Mouse (Mus musculus) liver, embryonic 16.5 days (tissue): Measurements from ENCODE around the gene AU018091. TPM values are rescaled to one million over a fixed set of nuclear protein-coding genes. Genes with fewer than 3 reads are reported as not detected.

Experiments
- ATAC-seq: fragments of 200-750 bp; cut with Nextera tagmentation; 2 replicates; pipeline ENCODE4 v1.8.0; 2017; ENCODE audit warnings: low read depth, mild to moderate bottlenecking, moderate number of reproducible peaks, moderate library complexity
- H3K27ac ChIP-seq: fragments of 300-500 bp; sonication (generic); 2 replicates; pipeline ENCODE4 v1.5.1; 2014; ENCODE audit warnings: mild to moderate bottlenecking, low read length
- H3K27me3 ChIP-seq: fragments of 300-500 bp; sonication (generic); 2 replicates; pipeline ENCODE4 v1.6.1; 2014; ENCODE audit warnings: low read depth, low read length, mixed read lengths; ENCODE audit not compliant: control insufficient read depth, insufficient read depth
- H3K36me3 ChIP-seq: fragments of 300-500 bp; sonication (generic); 2 replicates; pipeline ENCODE4 v1.6.1; 2014; ENCODE audit warnings: mild to moderate bottlenecking; ENCODE audit not compliant: control insufficient read depth, insufficient read depth
- H3K4me1 ChIP-seq: fragments of 300-500 bp; sonication (generic); 2 replicates; pipeline ENCODE4 v1.6.1; 2014; ENCODE audit warnings: low read depth, low read length, mixed read lengths; ENCODE audit not compliant: control insufficient read depth
- H3K4me2 ChIP-seq: fragments of 300-500 bp; sonication (generic); 2 replicates; pipeline ENCODE4 v1.6.1; 2014; ENCODE audit warnings: low read depth, low read length, mixed read lengths
- H3K4me3 ChIP-seq: fragments of 300-500 bp; sonication (generic); 2 replicates; pipeline ENCODE4 v1.5.1; 2014; ENCODE audit warnings: low read depth, mild to moderate bottlenecking, low read length
- H3K9ac ChIP-seq: fragments of 300-500 bp; sonication (generic); 2 replicates; pipeline ENCODE4 v1.6.1; 2014; ENCODE audit warnings: low read depth, low read length
- H3K9me3 ChIP-seq: fragments of 300-500 bp; sonication (generic); replicated peaks from 2 replicates; pipeline ENCODE4 v1.6.1; 2016; ENCODE audit warnings: low read length; ENCODE audit not compliant: control insufficient read depth
- WGBS: fragments of 180-500 bp; shearing (Covaris S2); extraction: QIAGEN DNeasy Blood & Tissue Kit; methylation state at CpG from one replicate; pipeline ENCODE4 v1.1.7; 2014; ENCODE audit not compliant: insufficient replicate concordance; 5-methylcytosine and 5-hydroxymethylcytosine counted together
- polyA plus RNA-seq: library from polyadenylated mRNA; unstranded; fragments of >200 nt; fragmentation: Nextera tagmentation; extraction: Ambion mirVana; gene quantifications from 2 replicates; pipeline ENCODE4 v1.2.1, GENCODE M21; 2015

Gene AU018091
- not detected in 2 replicates for polyA plus RNA-seq

DNA sequence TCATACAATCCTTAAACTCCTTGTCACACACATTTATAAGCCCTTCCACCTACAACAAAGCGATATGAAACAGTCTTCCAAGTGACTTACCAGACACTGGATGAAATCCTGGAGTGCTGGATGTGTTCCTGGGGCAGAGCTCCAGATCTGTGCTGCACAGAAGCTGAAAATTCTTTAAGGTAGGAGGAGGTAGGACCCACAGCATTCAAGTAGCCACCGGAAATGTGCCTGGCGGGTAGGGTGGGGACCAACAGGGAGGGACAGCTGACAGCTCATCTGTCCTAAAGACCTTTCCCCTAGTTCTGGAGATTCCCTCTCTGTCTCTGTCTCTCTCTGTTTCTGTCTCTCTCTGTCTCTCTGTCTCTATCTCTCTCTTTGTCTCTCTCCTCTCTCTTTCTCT is at the start of gene AU018091:
Gene AU018091, minus strand, starts transcription at position 279 of the 400 bp plus-strand sequence.
- Histone ChIP-seq H3K36me3 (no peaks in the 10 kb centered on the region), H3K4me1 (no peaks in the 10 kb centered on the region), H3K27ac (no peak within 1 kb of the TSS), H3K9me3 (no peaks in the 10 kb centered on the region), H3K9ac (no peak within 1 kb of the TSS), H3K27me3 (no peaks in the 10 kb centered on the region), H3K4me2 (no peak within 1 kb of the TSS), H3K4me3 (no peak within 1 kb of the TSS)
- ATAC-seq: no peak
- WGBS: 61% methylated on average over 3 of the region's 3 CpGs

DNA sequence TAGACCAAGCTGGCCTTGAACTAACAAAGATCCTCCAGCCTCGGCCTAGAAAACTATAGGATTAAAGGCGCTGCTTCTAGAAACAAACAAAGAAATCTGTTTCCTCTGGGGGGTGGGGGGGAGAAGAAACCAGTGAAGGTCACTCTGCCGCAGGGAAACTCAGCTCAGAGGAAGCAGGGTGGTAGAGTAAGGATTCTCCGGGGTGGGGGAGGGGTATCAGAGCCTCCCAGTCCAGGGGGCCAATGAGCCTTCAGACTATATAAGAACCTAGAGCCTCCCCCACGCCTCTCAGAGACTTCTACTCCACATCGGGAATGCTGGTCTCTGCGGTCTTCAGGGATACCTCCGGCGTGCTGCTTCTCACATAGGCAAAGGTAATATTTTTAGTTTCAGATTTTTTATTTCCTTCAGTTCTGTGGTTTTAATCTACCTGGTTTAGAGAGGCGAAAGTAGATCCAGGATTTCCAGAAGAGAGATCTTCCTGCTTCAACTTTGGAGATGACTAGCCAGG is 48.6 kb upstream of the AU018091 start:
- 14% methylated on average over 10 of the region's 10 CpGs for WGBS
- no peaks in the 10 kb centered on the region for H3K36me3 ChIP-seq
- no peak overlapping the region for H3K4me2 ChIP-seq
- no peak overlapping the region for H3K27ac ChIP-seq
- no peaks in the 10 kb centered on the region for H3K9me3 ChIP-seq
- no peak overlapping the region for H3K9ac ChIP-seq
- no peaks in the 10 kb centered on the region for H3K4me1 ChIP-seq
- peaks cover 18% of the 10 kb centered on the region for H3K27me3 ChIP-seq
- H3K4me3 ChIP-seq: no peak overlapping the region
- no peak for ATAC-seq

- ATAC-seq: no peak
- no peak overlapping the region for H3K27ac ChIP-seq
- H3K36me3 ChIP-seq: no peaks in the 10 kb centered on the region
- no peak overlapping the region for H3K4me2 ChIP-seq
- H3K27me3 ChIP-seq: peaks cover 18% of the 10 kb centered on the region
- no peaks in the 10 kb centered on the region for H3K4me1 ChIP-seq
- H3K9me3 ChIP-seq: no peaks in the 10 kb centered on the region
- WGBS: 50% methylated on average over 2 of the region's 3 CpGs
- H3K9ac ChIP-seq: no peak overlapping the region
- no peak overlapping the region for H3K4me3 ChIP-seq
These were observed 47.3 kb upstream of the AU018091 start for GRCm38 (mm10) chr7:3216331-3216730.

- ATAC-seq: no peak
- no peak overlapping the region for H3K9ac ChIP-seq
- H3K4me2 ChIP-seq: no peak overlapping the region
- 29% methylated on average over 3 of the region's 3 CpGs for WGBS
- no peak overlapping the region for H3K27ac ChIP-seq
- no peaks in the 10 kb centered on the region for H3K9me3 ChIP-seq
- no peaks in the 10 kb centered on the region for H3K36me3 ChIP-seq
- H3K4me3 ChIP-seq: no peak overlapping the region
- H3K27me3 ChIP-seq: peaks cover 8% of the 10 kb centered on the region
- H3K4me1 ChIP-seq: no peaks in the 10 kb centered on the region
These were observed 44.6 kb upstream of the AU018091 start for GRCm38 (mm10) chr7:3213557-3213956.

- no peak overlapping the region for H3K9ac ChIP-seq
- no peak overlapping the region for H3K27ac ChIP-seq
- no peak overlapping the region for H3K4me3 ChIP-seq
- no peaks in the 10 kb centered on the region for H3K4me1 ChIP-seq
- 54% methylated on average over 1 of the region's 1 CpGs for WGBS
- no peak for ATAC-seq
- no peaks in the 10 kb centered on the region for H3K36me3 ChIP-seq
- no peaks in the 10 kb centered on the region for H3K9me3 ChIP-seq
- no peak overlapping the region for H3K4me2 ChIP-seq
- peaks cover 5% of the 10 kb centered on the region for H3K27me3 ChIP-seq
These were observed 44.2 kb upstream of the AU018091 start for GRCm38 (mm10) chr7:3213156-3213555.

DNA sequence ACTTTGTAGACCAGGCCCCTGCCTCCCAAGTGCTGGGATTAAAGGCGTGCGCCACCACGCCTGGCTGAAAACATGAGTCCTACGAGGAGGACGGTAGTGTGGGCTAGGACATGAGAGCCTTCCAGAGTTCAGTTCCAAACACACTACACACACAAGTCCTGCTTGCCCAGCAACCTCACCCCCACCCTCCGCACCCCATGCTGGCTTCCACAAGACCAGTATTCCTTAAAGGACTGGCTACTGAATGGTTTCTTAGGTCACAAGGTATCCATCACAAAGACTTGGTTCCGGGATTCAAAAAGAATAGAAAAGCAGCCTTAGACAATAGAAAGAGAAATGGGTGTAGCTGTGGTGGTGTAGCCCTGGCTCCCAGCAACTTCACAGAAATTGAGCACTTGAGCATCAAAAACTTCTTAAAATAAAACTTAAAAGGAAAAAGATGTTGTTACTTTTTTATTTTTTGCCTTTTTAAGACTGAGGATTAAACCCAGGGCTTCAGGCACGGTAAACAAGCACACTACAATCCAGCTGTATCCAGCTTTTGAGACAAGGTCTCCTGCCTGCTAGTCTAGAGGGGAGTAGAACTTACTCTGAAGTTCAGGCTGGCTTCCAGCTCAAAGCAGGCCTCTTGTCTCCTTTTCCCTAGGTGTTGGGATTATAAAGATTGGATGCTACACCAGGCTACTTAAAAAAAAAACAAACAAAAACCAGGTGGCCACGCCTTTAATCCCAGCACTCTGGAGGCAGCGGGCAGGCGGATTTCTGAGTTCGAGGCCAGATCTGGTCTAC is 43.2 kb upstream of the AU018091 start:
- no peaks in the 10 kb centered on the region for H3K9me3 ChIP-seq
- no peak for ATAC-seq
- H3K4me3 ChIP-seq: no peak overlapping the region
- H3K4me1 ChIP-seq: no peaks in the 10 kb centered on the region
- H3K9ac ChIP-seq: no peak overlapping the region
- 68% methylated on average over 12 of the region's 12 CpGs for WGBS
- no peaks in the 10 kb centered on the region for H3K36me3 ChIP-seq
- H3K27ac ChIP-seq: no peak overlapping the region
- no peaks in the 10 kb centered on the region for H3K27me3 ChIP-seq
- H3K4me2 ChIP-seq: no peak overlapping the region

DNA sequence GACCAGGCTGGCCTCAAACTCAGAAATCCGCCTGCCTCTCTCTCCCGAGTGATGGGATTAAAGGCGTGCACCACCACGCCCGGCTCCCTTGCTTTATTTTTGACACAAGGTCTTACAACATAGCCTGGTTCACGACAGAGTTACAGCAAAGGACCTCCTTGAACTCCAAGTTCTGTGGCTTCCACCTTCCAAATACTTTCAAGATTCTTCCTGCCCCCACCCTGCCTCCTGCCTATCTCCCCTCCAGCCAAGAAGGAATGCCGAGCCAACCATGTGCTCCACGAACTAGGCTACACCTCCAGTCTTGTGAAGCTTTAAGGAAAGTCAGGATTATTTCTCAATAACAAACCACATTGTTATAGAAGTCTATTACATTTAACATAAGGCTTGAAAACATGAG is 42.5 kb upstream of the AU018091 start:
- H3K4me2 ChIP-seq: no peak overlapping the region
- WGBS: 64% methylated on average over 8 of the region's 8 CpGs
- no peak overlapping the region for H3K27ac ChIP-seq
- H3K36me3 ChIP-seq: no peaks in the 10 kb centered on the region
- H3K4me1 ChIP-seq: no peaks in the 10 kb centered on the region
- H3K27me3 ChIP-seq: no peaks in the 10 kb centered on the region
- H3K4me3 ChIP-seq: no peak overlapping the region
- no peak overlapping the region for H3K9ac ChIP-seq
- no peaks in the 10 kb centered on the region for H3K9me3 ChIP-seq
- ATAC-seq: no peak

- H3K4me1 ChIP-seq: no peaks in the 10 kb centered on the region
- no peak overlapping the region for H3K27ac ChIP-seq
- no peak overlapping the region for H3K9ac ChIP-seq
- H3K36me3 ChIP-seq: no peaks in the 10 kb centered on the region
- no peak for ATAC-seq
- H3K4me2 ChIP-seq: no peak overlapping the region
- WGBS: 34% methylated on average over 6 of the region's 6 CpGs
- no peaks in the 10 kb centered on the region for H3K27me3 ChIP-seq
- no peaks in the 10 kb centered on the region for H3K9me3 ChIP-seq
- H3K4me3 ChIP-seq: no peak overlapping the region
These were observed 41.6 kb upstream of the AU018091 start for GRCm38 (mm10) chr7:3210605-3211004.

DNA sequence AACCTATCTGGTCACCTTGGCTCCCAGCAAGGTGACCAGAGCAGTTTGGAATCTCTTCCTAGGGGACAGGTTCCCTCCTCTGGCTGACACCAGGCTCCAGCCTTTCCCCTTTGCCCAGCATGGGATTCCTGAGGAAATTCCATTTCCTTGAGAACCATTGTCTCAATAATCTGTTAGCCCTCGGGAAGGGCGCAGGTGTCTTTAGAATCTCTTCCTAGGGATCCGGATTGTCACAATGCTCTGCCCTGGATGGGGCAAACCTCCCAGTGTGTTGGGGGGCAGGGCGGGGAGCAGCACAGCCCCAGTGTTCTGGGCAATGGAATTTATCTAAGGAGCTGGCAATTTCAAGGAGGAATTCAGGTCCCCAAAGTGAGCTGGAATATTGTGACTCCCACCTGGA is 37.5 kb upstream of the AU018091 start:
- no peaks in the 10 kb centered on the region for H3K27me3 ChIP-seq
- H3K9me3 ChIP-seq: no peaks in the 10 kb centered on the region
- no peak overlapping the region for H3K4me3 ChIP-seq
- H3K36me3 ChIP-seq: no peaks in the 10 kb centered on the region
- no peak overlapping the region for H3K9ac ChIP-seq
- 41% methylated on average over 4 of the region's 4 CpGs for WGBS
- no peaks in the 10 kb centered on the region for H3K4me1 ChIP-seq
- no peak overlapping the region for H3K4me2 ChIP-seq
- H3K27ac ChIP-seq: no peak overlapping the region
- no peak for ATAC-seq
